Mouse (Mus musculus): ENCODE measurements around the gene Retsat.

GRCm38 (mm10) chr6:72655309-72656052 lies 57.2 kb downstream of the Retsat start:
- no peak for TF ChIP-seq CTCF (IDR thresholded peaks at IDR 0.05; ENCODE audit: control insufficient read depth, insufficient read depth, insufficient read length)
- TF ChIP-seq MYOG (IDR thresholded peaks at IDR 0.05; ENCODE audit: control insufficient read depth, extremely low read depth, insufficient read length) = no peak
